Mouse (Mus musculus) forebrain, embryonic 16.5 days (tissue): ENCODE measurements at regions not wholly inside any gene's neighbourhood (a gene's known extent, or its start where the extent isn't known, plus 50 kb on each side); places are given as distances from the start of the nearest gene placed in this dataset.
A peak's percentile ranks its signal among the peaks of the same experiment; 100 is the strongest.

Experiments used
- ATAC-seq: fragments of 200-750 bp; cut with Nextera tagmentation; 2 replicates; pipeline ENCODE4 v1.8.0; 2017; ENCODE audit warnings: mild to moderate bottlenecking, moderate library complexity
- H3K27ac ChIP-seq: fragments of 300-500 bp; sonication (generic); 2 replicates; pipeline ENCODE4 v1.5.1; 2014; ENCODE audit warnings: low read length, control low read depth
- H3K27me3 ChIP-seq: fragments of 300-500 bp; sonication (generic); replicated peaks from 2 replicates; pipeline ENCODE4 v1.6.1; 2014; ENCODE audit warnings: low read length; ENCODE audit not compliant: control insufficient read depth, insufficient read depth
- H3K36me3 ChIP-seq: fragments of 300-500 bp; sonication (generic); 2 replicates; pipeline ENCODE4 v1.6.1; 2014; ENCODE audit not compliant: control insufficient read depth, insufficient read depth
- H3K4me1 ChIP-seq: fragments of 300-500 bp; sonication (generic); replicated peaks from 2 replicates; pipeline ENCODE4 v1.6.1; 2014; ENCODE audit warnings: low read length; ENCODE audit not compliant: control insufficient read depth, insufficient read depth
- H3K4me2 ChIP-seq: fragments of 300-500 bp; sonication (generic); 2 replicates; pipeline ENCODE4 v1.6.1; 2014; ENCODE audit warnings: mild to moderate bottlenecking, low read length, control low read depth
- H3K4me3 ChIP-seq: fragments of 300-500 bp; sonication (generic); replicated peaks from 2 replicates; pipeline ENCODE4 v1.5.1; 2014; ENCODE audit warnings: mild to moderate bottlenecking, low read length, control low read depth
- H3K9ac ChIP-seq: fragments of 300-500 bp; sonication (generic); replicated peaks from 2 replicates; pipeline ENCODE4 v1.6.1; 2014; ENCODE audit warnings: low read depth, low read length, control low read depth
- H3K9me3 ChIP-seq: fragments of 300-500 bp; sonication (generic); 2 replicates; pipeline ENCODE4 v1.6.1; 2016; ENCODE audit warnings: low read length; ENCODE audit not compliant: control insufficient read depth
- WGBS: fragments of 180-500 bp; shearing (Covaris S2); extraction: QIAGEN DNeasy Blood & Tissue Kit; methylation state at CpG from one replicate; pipeline ENCODE4 v1.1.7; 2014; 5-methylcytosine and 5-hydroxymethylcytosine counted together

DNA sequence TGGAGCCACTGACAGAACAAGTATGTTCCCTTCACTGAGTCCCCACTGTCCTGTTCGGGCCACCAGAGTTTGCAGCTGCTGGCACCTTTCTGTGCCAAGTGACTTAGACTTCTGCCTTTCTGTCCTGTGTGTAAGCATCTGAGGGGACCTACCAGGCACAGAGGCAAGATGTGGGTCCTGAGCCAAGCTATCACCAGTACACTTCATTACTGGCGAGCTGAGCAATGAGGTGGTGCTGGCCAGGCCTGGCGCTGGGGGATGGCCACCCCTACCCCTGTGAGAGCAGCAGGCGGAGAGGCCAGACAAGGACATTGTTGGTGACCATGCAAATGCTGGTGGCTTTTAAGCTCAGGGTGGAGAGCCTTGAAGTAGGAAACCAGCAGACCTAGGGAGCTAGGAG, 87.6 kb upstream of the Mrps6 start:
- WGBS = 82% methylated on average over 4 of the region's 4 CpGs
- H3K36me3 ChIP-seq = no peaks in the 10 kb centered on the region
- no peak overlapping the region for H3K27ac ChIP-seq
- no peak overlapping the region for H3K4me3 ChIP-seq
- no peak overlapping the region for H3K9ac ChIP-seq
- 0 out of 2 replicates have a peak, but pooled peaks cover 5% of the 10 kb centered on the region for H3K4me1 ChIP-seq
- ATAC-seq = no peak
- no peak overlapping the region for H3K4me2 ChIP-seq
- no peaks in the 10 kb centered on the region for H3K27me3 ChIP-seq
- no peaks in the 10 kb centered on the region for H3K9me3 ChIP-seq

DNA sequence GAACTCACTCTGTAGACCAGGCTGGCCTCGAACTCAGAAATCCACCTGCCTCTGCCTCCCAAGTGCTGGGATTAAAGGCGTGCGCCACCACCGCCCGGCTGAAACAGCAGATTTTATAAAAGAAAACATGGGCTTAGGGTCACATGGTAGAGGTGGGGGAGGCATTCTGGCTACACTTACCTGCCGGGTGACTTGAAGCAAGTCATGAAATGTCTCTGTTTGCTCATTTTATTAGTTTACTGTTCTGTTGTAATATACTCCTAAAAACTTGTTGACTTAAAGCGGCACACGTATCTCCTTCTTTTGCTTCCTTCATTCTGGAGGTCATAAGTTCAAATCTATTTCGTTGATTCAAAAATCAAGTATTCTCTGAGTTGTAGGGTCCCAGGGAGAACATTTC, 84.9 kb upstream of the Mrps6 start:
- 0 out of 2 replicates have a peak, but pooled peaks cover 5% of the 10 kb centered on the region for H3K4me1 ChIP-seq
- no peak overlapping the region for H3K4me2 ChIP-seq
- no peak overlapping the region for H3K9ac ChIP-seq
- no peaks in the 10 kb centered on the region for H3K27me3 ChIP-seq
- H3K4me3 ChIP-seq = no peak overlapping the region
- H3K9me3 ChIP-seq = no peaks in the 10 kb centered on the region
- WGBS = 93% methylated on average over 9 of the region's 9 CpGs
- no peak for ATAC-seq
- no peaks in the 10 kb centered on the region for H3K36me3 ChIP-seq
- H3K27ac ChIP-seq = no peak overlapping the region

DNA sequence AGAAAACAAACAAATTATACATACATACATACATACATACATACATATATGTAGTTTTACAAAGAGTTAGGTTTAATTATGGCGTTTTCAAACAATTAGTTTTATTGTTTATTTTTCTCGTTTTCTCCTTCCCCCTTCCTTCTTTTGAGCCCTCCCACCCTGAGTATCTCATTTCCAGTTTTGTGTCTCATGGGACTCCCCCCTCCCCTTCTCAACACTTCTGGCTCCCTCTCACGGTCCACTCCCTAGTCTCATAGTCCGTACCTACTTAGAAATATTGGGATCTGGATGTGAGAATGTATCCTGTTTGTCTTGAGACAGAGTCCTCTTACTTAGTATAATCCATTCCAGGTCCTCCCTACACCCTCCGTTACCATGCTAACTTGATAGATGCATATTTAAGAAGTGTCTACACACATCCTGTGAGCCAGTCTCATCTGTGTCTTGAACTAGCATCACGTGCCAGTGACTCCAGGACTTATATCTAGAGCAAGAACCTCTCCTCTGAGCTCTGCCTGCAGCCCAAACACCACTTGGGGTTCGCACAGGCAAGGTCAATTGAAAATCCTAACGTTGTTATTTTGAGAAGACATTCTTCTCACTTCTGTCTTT, 81.8 kb upstream of the Mrps6 start:
- Histone ChIP-seq H3K36me3 (no peaks in the 10 kb centered on the region), H3K27me3 (no peaks in the 10 kb centered on the region), H3K4me3 (no peak overlapping the region), H3K9ac (no peak overlapping the region), H3K27ac (no peak overlapping the region), H3K4me2 (no peak overlapping the region), H3K9me3 (no peaks in the 10 kb centered on the region), H3K4me1 (no peaks in the 10 kb centered on the region)
- no peak for ATAC-seq
- 79% methylated on average over 8 of the region's 8 CpGs for WGBS

DNA sequence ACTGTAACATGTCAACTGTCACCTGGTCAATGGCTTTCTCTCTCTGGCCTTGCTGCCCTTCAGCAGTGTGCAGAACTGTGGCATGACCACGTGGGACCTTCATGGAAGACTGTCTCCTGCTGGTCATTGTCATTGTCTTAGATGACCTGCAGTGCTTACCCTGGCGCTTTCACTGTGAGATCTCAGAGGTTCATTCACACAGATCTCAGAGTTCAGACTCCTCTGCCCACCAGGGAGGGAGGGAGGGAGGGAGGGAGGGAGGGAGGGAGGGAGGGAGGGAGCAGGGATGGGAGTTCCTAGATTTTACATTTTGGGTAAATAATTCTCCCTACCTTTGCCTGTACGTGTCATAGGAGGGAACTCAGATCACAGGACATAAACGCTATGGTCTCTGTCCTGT, 79.6 kb upstream of the Mrps6 start:
- no peaks in the 10 kb centered on the region for H3K9me3 ChIP-seq
- H3K27me3 ChIP-seq = no peaks in the 10 kb centered on the region
- H3K4me2 ChIP-seq = no peak overlapping the region
- 36% methylated on average over 4 of the region's 4 CpGs for WGBS
- ATAC-seq = no peak
- H3K36me3 ChIP-seq = no peaks in the 10 kb centered on the region
- H3K27ac ChIP-seq = no peak overlapping the region
- no peak overlapping the region for H3K9ac ChIP-seq
- no peaks in the 10 kb centered on the region for H3K4me1 ChIP-seq
- H3K4me3 ChIP-seq = no peak overlapping the region

DNA sequence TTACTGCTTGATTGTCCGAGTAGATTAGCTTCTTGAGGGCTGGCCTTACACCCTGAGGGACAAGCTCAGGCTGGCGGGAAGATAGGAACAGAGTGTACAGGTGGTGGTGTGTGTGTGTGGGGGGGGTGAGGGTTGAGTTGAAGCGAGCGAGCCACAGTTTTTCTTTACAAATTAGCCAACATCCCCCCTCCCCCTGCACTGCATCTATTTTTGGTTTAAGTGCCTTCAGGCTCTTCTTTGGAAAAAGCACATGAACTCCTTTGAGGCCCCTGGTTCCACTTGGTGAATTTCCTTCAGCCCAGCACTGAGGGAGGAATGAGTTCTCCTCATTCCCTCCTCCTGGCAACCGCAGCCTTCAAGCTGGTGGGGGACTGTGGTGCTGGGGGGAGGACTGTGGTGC, 79.2 kb upstream of the Mrps6 start:
- WGBS = 38% methylated on average over 5 of the region's 5 CpGs
- ATAC-seq = no peak
- H3K27me3 ChIP-seq = no peaks in the 10 kb centered on the region

DNA sequence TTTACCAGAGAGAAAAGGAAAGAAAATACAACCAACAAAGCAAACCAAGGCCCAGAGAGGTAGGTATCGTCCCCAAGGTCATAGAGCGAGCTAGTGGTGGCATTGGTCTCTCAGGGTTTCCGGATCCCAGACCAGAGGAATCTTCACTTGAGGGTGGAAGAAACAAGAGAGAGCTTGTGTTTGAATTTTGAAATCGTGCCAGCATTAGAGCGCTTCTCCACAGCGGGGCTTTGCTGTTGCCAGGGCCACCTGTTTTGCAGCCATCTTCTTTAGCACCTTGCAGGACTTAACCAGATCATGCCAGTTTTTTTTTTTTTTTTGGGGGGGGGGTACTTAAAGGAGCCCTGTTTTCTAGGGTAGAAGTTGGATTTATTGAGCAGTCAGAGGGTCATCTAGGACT, 77.6 kb upstream of the Mrps6 start:
- no peak overlapping the region for H3K4me3 ChIP-seq
- H3K9ac ChIP-seq = no peak overlapping the region
- no peak overlapping the region for H3K4me2 ChIP-seq
- H3K27ac ChIP-seq = no peak overlapping the region
- no peak for ATAC-seq
- H3K36me3 ChIP-seq = no peaks in the 10 kb centered on the region
- no peaks in the 10 kb centered on the region for H3K4me1 ChIP-seq
- no peaks in the 10 kb centered on the region for H3K27me3 ChIP-seq
- WGBS = 79% methylated on average over 6 of the region's 6 CpGs
- H3K9me3 ChIP-seq = no peaks in the 10 kb centered on the region

More for the DNA sequence above, 79.2 kb upstream of the Mrps6 start:
- Histone ChIP-seq H3K9ac (no peak overlapping the region), H3K4me3 (no peak overlapping the region), H3K4me2 (no peak overlapping the region), H3K9me3 (no peaks in the 10 kb centered on the region), H3K4me1 (no peaks in the 10 kb centered on the region), H3K36me3 (no peaks in the 10 kb centered on the region), H3K27ac (no peak overlapping the region)

DNA sequence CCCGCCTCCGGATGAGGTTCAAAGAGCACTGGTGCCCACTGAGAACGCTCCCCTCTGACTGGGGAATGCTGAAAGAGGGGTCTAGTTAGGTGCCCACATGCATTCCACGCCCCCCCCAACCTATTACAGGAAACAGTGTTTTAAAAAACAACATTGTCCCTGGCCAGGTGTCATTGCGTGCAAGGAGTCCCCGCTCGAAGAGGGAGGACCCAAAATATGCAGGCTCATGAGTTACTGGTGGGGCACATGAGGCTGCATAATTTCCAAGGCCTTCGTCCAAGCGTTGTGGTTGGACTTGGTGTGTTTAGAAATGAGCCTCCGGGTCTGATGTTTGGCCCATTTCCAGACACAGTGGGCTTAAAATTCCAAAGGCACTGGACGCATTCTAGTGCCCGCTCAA, 72.9 kb upstream of the Mrps6 start:
- no peak overlapping the region for H3K27ac ChIP-seq

DNA sequence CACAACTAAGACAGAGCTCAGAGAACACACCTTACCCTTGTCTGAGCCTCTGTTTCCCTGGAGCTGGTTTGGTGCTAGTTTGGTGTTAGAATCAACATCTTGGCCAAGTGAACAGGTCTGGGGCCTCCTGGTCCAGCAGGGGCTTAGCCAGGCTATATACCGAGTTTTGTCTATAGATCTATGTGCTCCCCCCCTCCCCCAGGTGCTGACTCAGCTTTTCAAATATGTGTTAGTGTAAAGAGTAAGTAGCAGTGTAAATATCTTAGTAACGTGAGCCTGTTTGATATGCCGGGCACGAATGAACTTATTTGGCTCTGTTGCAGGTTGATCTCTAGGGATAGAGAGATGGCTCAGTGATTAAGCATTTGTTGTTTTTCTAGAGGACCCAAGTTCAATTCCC, 68.7 kb upstream of the Mrps6 start:
- Histone ChIP-seq H3K4me3 (no peak overlapping the region), H3K9me3 (no peaks in the 10 kb centered on the region), H3K9ac (no peak overlapping the region), H3K4me1 (no peaks in the 10 kb centered on the region), H3K27me3 (no peaks in the 10 kb centered on the region), H3K36me3 (no peaks in the 10 kb centered on the region), H3K4me2 (no peak overlapping the region), H3K27ac (no peak overlapping the region)
- no peak for ATAC-seq
- WGBS = 85% methylated on average over 4 of the region's 4 CpGs

More for the DNA sequence above, 72.9 kb upstream of the Mrps6 start:
- H3K4me1 ChIP-seq = no peaks in the 10 kb centered on the region
- no peaks in the 10 kb centered on the region for H3K27me3 ChIP-seq
- no peak overlapping the region for H3K4me2 ChIP-seq
- no peak for ATAC-seq
- no peak overlapping the region for H3K9ac ChIP-seq
- H3K4me3 ChIP-seq = no peak overlapping the region
- no peaks in the 10 kb centered on the region for H3K9me3 ChIP-seq
- 84% methylated on average over 12 of the region's 12 CpGs for whole genome bisulfite sequencing
- no peaks in the 10 kb centered on the region for H3K36me3 ChIP-seq

DNA sequence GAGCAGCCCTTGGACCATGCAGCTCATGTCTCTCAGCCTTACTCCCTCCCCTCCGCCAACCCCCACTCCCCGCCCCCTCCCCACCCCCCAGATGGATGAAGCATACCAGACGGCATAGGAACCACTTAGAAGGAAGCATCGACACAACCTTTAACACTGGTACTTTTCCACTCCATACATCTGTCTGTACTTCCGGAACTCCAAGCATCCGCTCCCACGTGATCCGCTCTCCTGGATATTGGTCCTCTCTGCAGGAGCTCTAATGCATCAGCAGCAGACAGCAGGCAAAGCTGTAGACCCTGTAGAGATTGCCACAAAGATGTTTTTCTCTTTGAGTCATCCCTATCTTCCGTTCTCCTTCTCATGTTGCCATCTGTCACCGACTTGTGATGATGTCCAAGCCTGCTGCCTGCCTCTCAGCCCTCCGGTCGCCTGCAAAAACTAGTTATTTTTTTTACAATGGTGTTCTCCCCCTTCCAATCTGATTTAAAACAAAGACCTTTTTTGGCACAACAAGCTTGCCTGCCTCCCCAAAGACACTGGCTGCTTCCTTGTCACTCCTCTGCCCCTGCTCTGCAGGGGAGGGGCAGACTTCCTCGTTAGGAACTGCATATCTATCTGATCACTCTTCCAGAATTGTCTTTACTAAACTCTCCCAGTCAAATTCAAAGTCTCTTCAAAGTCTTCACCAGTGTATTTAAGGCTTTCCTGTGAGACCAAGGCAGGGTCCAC, 62.4 kb upstream of the Mrps6 start:
- ATAC-seq = peak; percentile 61; the same call in 1 of the 2 replicates
- Histone ChIP-seq H3K4me1 (peaks cover 6% of the 10 kb centered on the region), H3K36me3 (no peaks in the 10 kb centered on the region), H3K9ac (no peak overlapping the region), H3K27ac (no peak overlapping the region), H3K27me3 (no peaks in the 10 kb centered on the region), H3K4me2 (peak overlapping the region; percentile 38), H3K4me3 (peak overlapping the region; percentile 7; the same call in 1 of the 2 replicates), H3K9me3 (no peaks in the 10 kb centered on the region)
- 23% methylated on average over 13 of the region's 13 CpGs for WGBS
